Mouse (Mus musculus): Measurements from ENCODE around the gene Cpsf6.

The Cpsf6 gene

GRCm38 (mm10) chr10:117379908-117380307 is at the start of gene Cpsf6:
Gene Cpsf6, minus strand, starts transcription at chr10:117380015.
- peak; percentile 79 for DNase-seq (ENCODE audit: low read depth, low spot score)

- no peak for DNase-seq (ENCODE audit: low read depth, low spot score)
Measured at GRCm38 (mm10) chr10:117426615-117426969, 46.8 kb upstream of the Cpsf6 start.

GRCm38 (mm10) chr10:117425907-117426614 is 46.2 kb upstream of the Cpsf6 start:
- peak; percentile 81 for DNase-seq (ENCODE audit: low read depth, low spot score)

GRCm38 (mm10) chr10:117425013-117425412 is 45.2 kb upstream of the Cpsf6 start:
- DNase-seq (ENCODE audit: low read depth, low spot score): no peak

- peak; percentile 26 for DNase-seq (ENCODE audit: low read depth, low spot score)
Measured at GRCm38 (mm10) chr10:117424146-117424905, 44.5 kb upstream of the Cpsf6 start.

- no peak for DNase-seq (ENCODE audit: low read depth, low spot score)
Measured at GRCm38 (mm10) chr10:117423025-117424002, 43.5 kb upstream of the Cpsf6 start.

- DNase-seq (ENCODE audit: low read depth, low spot score): no peak
Measured at GRCm38 (mm10) chr10:117422174-117422808, 42.5 kb upstream of the Cpsf6 start.

GRCm38 (mm10) chr10:117421283-117422107 is 41.7 kb upstream of the Cpsf6 start:
- DNase-seq (ENCODE audit: low read depth, low spot score): no peak

GRCm38 (mm10) chr10:117420502-117421282 is 40.9 kb upstream of the Cpsf6 start:
- DNase-seq (ENCODE audit: low read depth, low spot score): no peak

GRCm38 (mm10) chr10:117419577-117420290 is 39.9 kb upstream of the Cpsf6 start:
- DNase-seq (ENCODE audit: low read depth, low spot score): no peak

GRCm38 (mm10) chr10:117418668-117419237 is 38.9 kb upstream of the Cpsf6 start:
- peak; percentile 33 for DNase-seq (ENCODE audit: low read depth, low spot score)

GRCm38 (mm10) chr10:117417772-117418667 is 38.2 kb upstream of the Cpsf6 start:
- peak; percentile 81 for DNase-seq (ENCODE audit: low read depth, low spot score)

GRCm38 (mm10) chr10:117417470-117417767 is 37.6 kb upstream of the Cpsf6 start:
- DNase-seq (ENCODE audit: low read depth, low spot score): peak; percentile 48

- no peak for DNase-seq (ENCODE audit: low read depth, low spot score)
Measured at GRCm38 (mm10) chr10:117416636-117417469, 37.0 kb upstream of the Cpsf6 start.

- no peak for DNase-seq (ENCODE audit: low read depth, low spot score)
Measured at GRCm38 (mm10) chr10:117416095-117416494, 36.3 kb upstream of the Cpsf6 start.

GRCm38 (mm10) chr10:117415364-117416057 is 35.7 kb upstream of the Cpsf6 start:
- no peak for DNase-seq (ENCODE audit: low read depth, low spot score)

Measured in R1 (cell line).